Mouse (Mus musculus): ENCODE data around the gene Sik3. TPM values are rescaled to one million over a fixed set of nuclear protein-coding genes. Genes with fewer than 3 reads are reported as not detected.
"Not testable (repeated sequence)": the region's sequence is repeated elsewhere in the genome, so short reads cannot be mapped to it uniquely, and the experiment has no call there.

The Sik3 gene
- polyA plus RNA-seq, 1 experiment from 2014 or later = 1.7 TPM

- Histone ChIP-seq H3K27ac (ENCODE audit: low read length) (peak overlapping the region; percentile 11; the same call in 1 of the 2 replicates), H3K36me3 (ENCODE audit: control insufficient read depth, insufficient read depth) (no peaks in the 10 kb centered on the region), H3K27me3 (ENCODE audit: control insufficient read depth, insufficient read depth, low read depth, low read length) (no peaks in the 10 kb centered on the region), H3K4me2 (ENCODE audit: low read depth, low read length) (no peak overlapping the region), H3K9ac (ENCODE audit: low read depth, low read length) (no peak overlapping the region), H3K4me3 (ENCODE audit: low read depth, low read length) (no peak overlapping the region), H3K4me1 (ENCODE audit: control insufficient read depth, low read depth, low read length) (peaks cover 9% of the 10 kb centered on the region), H3K9me3 (replicated peaks; ENCODE audit: control insufficient read depth, low read length) (no peaks in the 10 kb centered on the region)
- ATAC-seq (ENCODE audit: low read depth) = 0 out of 2 replicates have a peak, but pooled peaks have one; percentile 3
- 41% methylated on average over 6 of the region's 6 CpGs for WGBS (ENCODE audit: insufficient replicate concordance)
Measured at GRCm38 (mm10) chr9:46120468-46121253, 108.0 kb downstream of the Sik3 start.

GRCm38 (mm10) chr9:46121486-46121885, 108.9 kb downstream of the Sik3 start:
- no peak overlapping the region for H3K4me2 ChIP-seq (ENCODE audit: low read depth, low read length)
- no peak for ATAC-seq (ENCODE audit: low read depth)
- no peak overlapping the region for H3K9ac ChIP-seq (ENCODE audit: low read depth, low read length)
- no peaks in the 10 kb centered on the region for H3K36me3 ChIP-seq (ENCODE audit: control insufficient read depth, insufficient read depth)
- H3K27ac ChIP-seq (ENCODE audit: low read length) = 0 out of 2 replicates have a peak overlapping the region, but pooled peaks have one; percentile 5
- H3K27me3 ChIP-seq (ENCODE audit: control insufficient read depth, insufficient read depth, low read depth, low read length) = no peaks in the 10 kb centered on the region
- no peak overlapping the region for H3K4me3 ChIP-seq (ENCODE audit: low read depth, low read length)
- H3K4me1 ChIP-seq (ENCODE audit: control insufficient read depth, low read depth, low read length) = peaks cover 9% of the 10 kb centered on the region
- WGBS (ENCODE audit: insufficient replicate concordance) = 38% methylated on average over 4 of the region's 4 CpGs
- no peaks in the 10 kb centered on the region for H3K9me3 ChIP-seq (replicated peaks; ENCODE audit: control insufficient read depth, low read length)

GRCm38 (mm10) chr9:46122731-46123130, 110.1 kb downstream of the Sik3 start:
- Histone ChIP-seq H3K9me3 (replicated peaks; ENCODE audit: control insufficient read depth, low read length) (no peaks in the 10 kb centered on the region), H3K4me2 (ENCODE audit: low read depth, low read length) (no peak overlapping the region), H3K4me1 (ENCODE audit: control insufficient read depth, low read depth, low read length) (peaks cover 9% of the 10 kb centered on the region), H3K9ac (ENCODE audit: low read depth, low read length) (no peak overlapping the region), H3K27me3 (ENCODE audit: control insufficient read depth, insufficient read depth, low read depth, low read length) (no peaks in the 10 kb centered on the region), H3K36me3 (ENCODE audit: control insufficient read depth, insufficient read depth) (no peaks in the 10 kb centered on the region), H3K4me3 (ENCODE audit: low read depth, low read length) (no peak overlapping the region), H3K27ac (ENCODE audit: low read length) (no peak overlapping the region)
- WGBS (ENCODE audit: insufficient replicate concordance) = 75% methylated on average over 9 of the region's 9 CpGs
- ATAC-seq (ENCODE audit: low read depth) = no peak

- peak; percentile 50 for ATAC-seq (ENCODE audit: low read depth)
- Histone ChIP-seq H3K27me3 (ENCODE audit: control insufficient read depth, insufficient read depth, low read depth, low read length) (no peaks in the 10 kb centered on the region), H3K4me2 (ENCODE audit: low read depth, low read length) (no peak overlapping the region), H3K27ac (ENCODE audit: low read length) (peak overlapping the region; percentile 56; the same call in 1 of the 2 replicates), H3K9me3 (replicated peaks; ENCODE audit: control insufficient read depth, low read length) (no peaks in the 10 kb centered on the region), H3K9ac (ENCODE audit: low read depth, low read length) (no peak overlapping the region), H3K4me1 (ENCODE audit: control insufficient read depth, low read depth, low read length) (no peaks in the 10 kb centered on the region; the same call in 1 of the 2 replicates), H3K36me3 (ENCODE audit: control insufficient read depth, insufficient read depth) (no peaks in the 10 kb centered on the region), H3K4me3 (ENCODE audit: low read depth, low read length) (no peak overlapping the region)
- 65% methylated on average over 2 of the region's 2 CpGs for WGBS (ENCODE audit: insufficient replicate concordance)
Measured at GRCm38 (mm10) chr9:46126295-46126694, 113.7 kb downstream of the Sik3 start.

GRCm38 (mm10) chr9:46127326-46127725, 114.7 kb downstream of the Sik3 start:
- no peak for ATAC-seq (ENCODE audit: low read depth)
- no peaks in the 10 kb centered on the region for H3K36me3 ChIP-seq (ENCODE audit: control insufficient read depth, insufficient read depth)
- H3K4me3 ChIP-seq (ENCODE audit: low read depth, low read length) = no peak overlapping the region
- no peaks in the 10 kb centered on the region for H3K9me3 ChIP-seq (replicated peaks; ENCODE audit: control insufficient read depth, low read length)
- H3K4me1 ChIP-seq (ENCODE audit: control insufficient read depth, low read depth, low read length) = no peaks in the 10 kb centered on the region
- H3K27ac ChIP-seq (ENCODE audit: low read length) = no peak overlapping the region
- H3K4me2 ChIP-seq (ENCODE audit: low read depth, low read length) = no peak overlapping the region
- 63% methylated on average over 5 of the region's 5 CpGs for WGBS (ENCODE audit: insufficient replicate concordance)
- no peaks in the 10 kb centered on the region for H3K27me3 ChIP-seq (ENCODE audit: control insufficient read depth, insufficient read depth, low read depth, low read length)
- H3K9ac ChIP-seq (ENCODE audit: low read depth, low read length) = no peak overlapping the region

- no peak overlapping the region for H3K4me2 ChIP-seq (ENCODE audit: low read depth, low read length)
- H3K27me3 ChIP-seq (ENCODE audit: control insufficient read depth, insufficient read depth, low read depth, low read length) = no peaks in the 10 kb centered on the region
- no peaks in the 10 kb centered on the region for H3K36me3 ChIP-seq (ENCODE audit: control insufficient read depth, insufficient read depth)
- H3K27ac ChIP-seq (ENCODE audit: low read length) = no peak overlapping the region
- H3K4me3 ChIP-seq (ENCODE audit: low read depth, low read length) = no peak overlapping the region
- H3K9me3 ChIP-seq (replicated peaks; ENCODE audit: control insufficient read depth, low read length) = no peaks in the 10 kb centered on the region
- 44% methylated on average over 2 of the region's 2 CpGs for WGBS (ENCODE audit: insufficient replicate concordance)
- no peak overlapping the region for H3K9ac ChIP-seq (ENCODE audit: low read depth, low read length)
- H3K4me1 ChIP-seq (ENCODE audit: control insufficient read depth, low read depth, low read length) = no peaks in the 10 kb centered on the region
- no peak for ATAC-seq (ENCODE audit: low read depth)
Measured at GRCm38 (mm10) chr9:46129241-46129640, 116.6 kb downstream of the Sik3 start.

GRCm38 (mm10) chr9:46132821-46133220, 120.2 kb downstream of the Sik3 start:
- not testable (repeated sequence) for H3K4me3 ChIP-seq (ENCODE audit: low read depth, low read length); H3K4me1 ChIP-seq (ENCODE audit: control insufficient read depth, low read depth, low read length); H3K9ac ChIP-seq (ENCODE audit: low read depth, low read length); H3K9me3 ChIP-seq (replicated peaks; ENCODE audit: control insufficient read depth, low read length); H3K4me2 ChIP-seq (ENCODE audit: low read depth, low read length); H3K27me3 ChIP-seq (ENCODE audit: control insufficient read depth, insufficient read depth, low read depth, low read length); H3K27ac ChIP-seq (ENCODE audit: low read length); ATAC-seq (ENCODE audit: low read depth); H3K36me3 ChIP-seq (ENCODE audit: control insufficient read depth, insufficient read depth)

GRCm38 (mm10) chr9:46138831-46139230, 126.2 kb downstream of the Sik3 start:
- no peak for ATAC-seq (ENCODE audit: low read depth)
- Histone ChIP-seq H3K9ac (ENCODE audit: low read depth, low read length) (no peak overlapping the region), H3K27ac (ENCODE audit: low read length) (no peak overlapping the region), H3K9me3 (replicated peaks; ENCODE audit: control insufficient read depth, low read length) (no peaks in the 10 kb centered on the region), H3K27me3 (ENCODE audit: control insufficient read depth, insufficient read depth, low read depth, low read length) (no peaks in the 10 kb centered on the region), H3K4me3 (ENCODE audit: low read depth, low read length) (no peak overlapping the region), H3K36me3 (ENCODE audit: control insufficient read depth, insufficient read depth) (no peaks in the 10 kb centered on the region), H3K4me2 (ENCODE audit: low read depth, low read length) (no peak overlapping the region), H3K4me1 (ENCODE audit: control insufficient read depth, low read depth, low read length) (no peaks in the 10 kb centered on the region; the same call in 1 of the 2 replicates)
- 72% methylated on average over 6 of the region's 6 CpGs for WGBS (ENCODE audit: insufficient replicate concordance)

GRCm38 (mm10) chr9:46140811-46141210, 128.2 kb downstream of the Sik3 start:
- Histone ChIP-seq H3K27me3 (ENCODE audit: control insufficient read depth, insufficient read depth, low read depth, low read length) (no peaks in the 10 kb centered on the region), H3K9me3 (replicated peaks; ENCODE audit: control insufficient read depth, low read length) (no peaks in the 10 kb centered on the region), H3K4me2 (ENCODE audit: low read depth, low read length) (no peak overlapping the region), H3K9ac (ENCODE audit: low read depth, low read length) (no peak overlapping the region), H3K36me3 (ENCODE audit: control insufficient read depth, insufficient read depth) (no peaks in the 10 kb centered on the region), H3K4me1 (ENCODE audit: control insufficient read depth, low read depth, low read length) (no peaks in the 10 kb centered on the region; the same call in 1 of the 2 replicates), H3K4me3 (ENCODE audit: low read depth, low read length) (no peak overlapping the region), H3K27ac (ENCODE audit: low read length) (no peak overlapping the region)
- ATAC-seq (ENCODE audit: low read depth) = peak; percentile 45
- 76% methylated on average over 1 of the region's 1 CpGs for WGBS (ENCODE audit: insufficient replicate concordance)
